Mouse (Mus musculus): ENCODE results near the gene Eci1. TPM values are rescaled to one million over a fixed set of nuclear protein-coding genes. Genes with fewer than 3 reads are reported as not detected.

Gene Eci1
- polyA plus RNA-seq, 1 experiment = 48.5 TPM

GRCm38 (mm10) chr17:24413557-24414211 lies 12.8 kb upstream of the Eci1 start:
- no peak for TF ChIP-seq CTCF (IDR thresholded peaks at IDR 0.05; ENCODE audit: control insufficient read depth, insufficient read depth, insufficient read length)
- TF ChIP-seq MYOD1 (IDR thresholded peaks at IDR 0.05; ENCODE audit: control insufficient read depth, insufficient read length, low read depth) = no peak
- no peak for TF ChIP-seq FOSL1 (IDR thresholded peaks at IDR 0.05; ENCODE audit: insufficient read depth, low read length, poor library complexity, severe bottlenecking)
- no peak for TF ChIP-seq MAX (IDR thresholded peaks at IDR 0.05)
- no peak for TF ChIP-seq CEBPB (IDR thresholded peaks at IDR 0.05; ENCODE audit: low read depth)
- TF ChIP-seq MYOG (IDR thresholded peaks at IDR 0.05; ENCODE audit: control insufficient read depth, extremely low read depth, insufficient read length) = no peak
- no peak for TF ChIP-seq USF1 (IDR thresholded peaks at IDR 0.05; ENCODE audit: low read depth)

GRCm38 (mm10) chr17:24414230-24414976 lies 12.0 kb upstream of the Eci1 start, which contains the start of gene Rnps1:
Rnps1 (plus strand) TSS chr17:24414565.
- Histone ChIP-seq H3K27me3 (ENCODE audit: control insufficient read depth, insufficient read depth, insufficient read length) (no peaks in the 10 kb centered on the region), H3K79me3 (ENCODE audit: low read depth) (peaks cover 46% of the 10 kb centered on the region), H3K4me3 (ENCODE audit: insufficient read depth, poor library complexity, severe bottlenecking) (peak within 1 kb of the TSS; percentile 95), H3K79me2 (ENCODE audit: control insufficient read depth, insufficient read depth) (peaks cover 49% of the 10 kb centered on the region), H3K36me3 (ENCODE audit: control insufficient read depth, insufficient read depth) (peaks cover 26% of the 10 kb centered on the region), H3ac (ENCODE audit: control insufficient read depth, insufficient read length, low read depth) (peak within 1 kb of the TSS; percentile 93)
- TF ChIP-seq MAX (IDR thresholded peaks at IDR 0.05) (peak; percentile 82), CEBPB (IDR thresholded peaks at IDR 0.05; ENCODE audit: low read depth) (no peak), CTCF (IDR thresholded peaks at IDR 0.05; ENCODE audit: control insufficient read depth, insufficient read depth, insufficient read length) (no peak), USF1 (IDR thresholded peaks at IDR 0.05; ENCODE audit: low read depth) (no peak), MYOD1 (IDR thresholded peaks at IDR 0.05; ENCODE audit: control insufficient read depth, insufficient read length, low read depth) (no peak), MYOG (IDR thresholded peaks at IDR 0.05; ENCODE audit: control insufficient read depth, extremely low read depth, insufficient read length) (no peak)

More at GRCm38 (mm10) chr17:24413557-24414211, 12.8 kb upstream of the Eci1 start:
- Histone ChIP-seq H3K36me3 (ENCODE audit: control insufficient read depth, insufficient read depth) (peaks cover 19% of the 10 kb centered on the region), H3K27me3 (ENCODE audit: control insufficient read depth, insufficient read depth, insufficient read length) (no peaks in the 10 kb centered on the region), H3K4me3 (ENCODE audit: insufficient read depth, poor library complexity, severe bottlenecking) (peak overlapping the region; percentile 30), H3K79me2 (ENCODE audit: control insufficient read depth, insufficient read depth) (peaks cover 42% of the 10 kb centered on the region), H3ac (ENCODE audit: control insufficient read depth, insufficient read length, low read depth) (peak overlapping the region; percentile 70), H3K79me3 (ENCODE audit: low read depth) (peaks cover 39% of the 10 kb centered on the region)

GRCm38 (mm10) chr17:24415011-24415410 lies 11.4 kb upstream of the Eci1 start:
- Histone ChIP-seq H3K79me2 (ENCODE audit: control insufficient read depth, insufficient read depth) (peaks cover 55% of the 10 kb centered on the region), H3K36me3 (ENCODE audit: control insufficient read depth, insufficient read depth) (peaks cover 33% of the 10 kb centered on the region), H3K79me3 (ENCODE audit: low read depth) (peaks cover 51% of the 10 kb centered on the region), H3ac (ENCODE audit: control insufficient read depth, insufficient read length, low read depth) (peak overlapping the region; percentile 93), H3K4me3 (ENCODE audit: insufficient read depth, poor library complexity, severe bottlenecking) (peak overlapping the region; percentile 95), H3K27me3 (ENCODE audit: control insufficient read depth, insufficient read depth, insufficient read length) (no peaks in the 10 kb centered on the region)
- TF ChIP-seq MAX (IDR thresholded peaks at IDR 0.05) (no peak), MYOG (IDR thresholded peaks at IDR 0.05; ENCODE audit: control insufficient read depth, extremely low read depth, insufficient read length) (no peak), CEBPB (IDR thresholded peaks at IDR 0.05; ENCODE audit: low read depth) (no peak), MYOD1 (IDR thresholded peaks at IDR 0.05; ENCODE audit: control insufficient read depth, insufficient read length, low read depth) (no peak), CTCF (IDR thresholded peaks at IDR 0.05; ENCODE audit: control insufficient read depth, insufficient read depth, insufficient read length) (no peak), USF1 (IDR thresholded peaks at IDR 0.05; ENCODE audit: low read depth) (no peak), FOSL1 (IDR thresholded peaks at IDR 0.05; ENCODE audit: insufficient read depth, low read length, poor library complexity, severe bottlenecking) (no peak)

GRCm38 (mm10) chr17:24416051-24416652 lies 10.3 kb upstream of the Eci1 start:
- no peak for TF ChIP-seq CTCF (IDR thresholded peaks at IDR 0.05; ENCODE audit: control insufficient read depth, insufficient read depth, insufficient read length)
- no peak for TF ChIP-seq USF1 (IDR thresholded peaks at IDR 0.05; ENCODE audit: low read depth)
- TF ChIP-seq MAX (IDR thresholded peaks at IDR 0.05) = no peak
- TF ChIP-seq MYOD1 (IDR thresholded peaks at IDR 0.05; ENCODE audit: control insufficient read depth, insufficient read length, low read depth) = no peak
- no peak for TF ChIP-seq MYOG (IDR thresholded peaks at IDR 0.05; ENCODE audit: control insufficient read depth, extremely low read depth, insufficient read length)
- TF ChIP-seq CEBPB (IDR thresholded peaks at IDR 0.05; ENCODE audit: low read depth) = no peak
- TF ChIP-seq FOSL1 (IDR thresholded peaks at IDR 0.05; ENCODE audit: insufficient read depth, low read length, poor library complexity, severe bottlenecking) = no peak

GRCm38 (mm10) chr17:24423114-24423513 lies 3.3 kb upstream of the Eci1 start:
- H3ac ChIP-seq (ENCODE audit: control insufficient read depth, insufficient read length, low read depth) = no peak overlapping the region
- TF ChIP-seq MYOG (IDR thresholded peaks at IDR 0.05; ENCODE audit: control insufficient read depth, extremely low read depth, insufficient read length) = no peak
- TF ChIP-seq FOSL1 (IDR thresholded peaks at IDR 0.05; ENCODE audit: insufficient read depth, low read length, poor library complexity, severe bottlenecking) = no peak
- TF ChIP-seq CTCF (IDR thresholded peaks at IDR 0.05; ENCODE audit: control insufficient read depth, insufficient read depth, insufficient read length) = no peak
- no peak for TF ChIP-seq USF1 (IDR thresholded peaks at IDR 0.05; ENCODE audit: low read depth)
- no peak for TF ChIP-seq MYOD1 (IDR thresholded peaks at IDR 0.05; ENCODE audit: control insufficient read depth, insufficient read length, low read depth)
- no peak for TF ChIP-seq MAX (IDR thresholded peaks at IDR 0.05)
- TF ChIP-seq CEBPB (IDR thresholded peaks at IDR 0.05; ENCODE audit: low read depth) = no peak

More at GRCm38 (mm10) chr17:24416051-24416652, 10.3 kb upstream of the Eci1 start:
- H3K36me3 ChIP-seq (ENCODE audit: control insufficient read depth, insufficient read depth) = peaks cover 44% of the 10 kb centered on the region
- H3K27me3 ChIP-seq (ENCODE audit: control insufficient read depth, insufficient read depth, insufficient read length) = no peaks in the 10 kb centered on the region
- peaks cover 66% of the 10 kb centered on the region for H3K79me2 ChIP-seq (ENCODE audit: control insufficient read depth, insufficient read depth)
- H3ac ChIP-seq (ENCODE audit: control insufficient read depth, insufficient read length, low read depth) = peak overlapping the region; percentile 25
- H3K4me3 ChIP-seq (ENCODE audit: insufficient read depth, poor library complexity, severe bottlenecking) = peak overlapping the region; percentile 95
- H3K79me3 ChIP-seq (ENCODE audit: low read depth) = peaks cover 56% of the 10 kb centered on the region

More at GRCm38 (mm10) chr17:24423114-24423513, 3.3 kb upstream of the Eci1 start:
- Histone ChIP-seq H3K4me3 (ENCODE audit: insufficient read depth, poor library complexity, severe bottlenecking) (no peak overlapping the region), H3K27me3 (ENCODE audit: control insufficient read depth, insufficient read depth, insufficient read length) (no peaks in the 10 kb centered on the region), H3K36me3 (ENCODE audit: control insufficient read depth, insufficient read depth) (peaks cover 61% of the 10 kb centered on the region), H3K79me3 (ENCODE audit: low read depth) (peaks cover 35% of the 10 kb centered on the region), H3K79me2 (ENCODE audit: control insufficient read depth, insufficient read depth) (peaks cover 60% of the 10 kb centered on the region)
